Mouse (Mus musculus) MEL (cell line): Measurements from ENCODE around the gene Mertk.

ENCODE experiments used
- CHD2 ChIP-seq: IDR thresholded peaks from 2 replicates; pipeline ENCODE4 v1.6.1; 2011; ENCODE audit warnings: low read length, improper control_type of control experiment
- CTCF ChIP-seq, 3 experiments: IDR thresholded peaks in 2 of 3; conservative IDR thresholded peaks in 1 of 3; 2 replicates each; pipeline ENCODE4 v1.5.1; 2011 to 2012; ENCODE audit warnings: low read length in 3 of 3, low read depth in 2 of 3, mild to moderate bottlenecking in 2 of 3, improper control_type of control experiment in 1 of 3, inconsistent platforms in 1 of 3, mixed read lengths in 1 of 3, moderate library complexity in 1 of 3; ENCODE audit not compliant: control insufficient read depth in 1 of 3, insufficient read depth in 1 of 3, poor library complexity in 1 of 3, severe bottlenecking in 1 of 3
- ELF1 ChIP-seq: IDR thresholded peaks from 2 replicates; pipeline ENCODE4 v1.6.1; 2014; ENCODE audit warnings: low read depth, mild to moderate bottlenecking, inconsistent platforms, low read length, improper control_type of control experiment, moderate library complexity
- GABPA ChIP-seq: IDR thresholded peaks from 2 replicates; pipeline ENCODE4 v1.6.1; 2012; ENCODE audit warnings: low read depth, mild to moderate bottlenecking, inconsistent platforms, low read length, improper control_type of control experiment, moderate library complexity
- GATA1 ChIP-seq: IDR thresholded peaks from 2 replicates; pipeline ENCODE4 v1.6.1; 2011; ENCODE audit warnings: low read depth, low read length, improper control_type of control experiment
- MAX ChIP-seq: IDR thresholded peaks from 2 replicates; pipeline ENCODE4 v1.6.1; 2011; ENCODE audit warnings: low read length, improper control_type of control experiment
- MYC ChIP-seq: IDR thresholded peaks from 2 replicates; pipeline ENCODE4 v1.6.1; 2011; ENCODE audit warnings: low read depth, mild to moderate bottlenecking, low read length, improper control_type of control experiment, moderate library complexity
- NRF1 ChIP-seq: IDR thresholded peaks from 2 replicates; pipeline ENCODE4 v1.6.1; 2014; ENCODE audit warnings: low read depth, mild to moderate bottlenecking, inconsistent platforms, low read length, improper control_type of control experiment, moderate library complexity; ENCODE audit not compliant: poor library complexity, insufficient read depth, severe bottlenecking
- POLR2A ChIP-seq, 2 experiments: IDR thresholded peaks; 2 replicates each; pipeline ENCODE4 v1.6.1; 2011 to 2012; ENCODE audit warnings: low read length in 2 of 2, mild to moderate bottlenecking in 2 of 2, control low read depth in 1 of 2, improper control_type of control experiment in 1 of 2, low read depth in 1 of 2, moderate library complexity in 1 of 2; ENCODE audit not compliant: control insufficient read depth in 1 of 2, insufficient read depth in 1 of 2, poor library complexity in 1 of 2

DNA sequence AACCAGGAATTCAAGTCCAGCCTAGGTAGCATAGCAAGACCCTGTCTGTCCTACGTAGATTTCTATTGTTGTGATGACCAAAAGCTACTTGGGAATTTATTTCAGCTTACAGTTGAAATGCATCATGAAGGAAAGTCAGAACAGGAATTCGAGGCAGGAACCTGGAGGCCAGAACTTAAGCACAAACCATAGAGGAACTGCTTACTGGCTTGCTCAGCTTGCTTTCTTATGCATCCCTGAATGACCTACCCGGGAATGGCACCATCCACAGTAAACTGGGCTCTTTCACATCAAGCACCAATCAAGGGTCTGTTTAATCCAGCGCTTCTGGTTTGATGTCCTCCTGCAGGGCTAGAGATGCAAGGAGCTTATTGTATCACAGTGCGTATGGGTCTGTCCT, 1.2 kb upstream of the Mertk start:
- TF ChIP-seq GATA1 (no peak), MAX (no peak), CTCF (IDR thresholded peaks at IDR 0.05 in 2 of 3, conservative IDR thresholded peaks at IDR 0.05 in 1 of 3; ENCODE audit: control insufficient read depth in 1 of 3, insufficient read depth in 1 of 3, low read depth in 2 of 3, low read length in 3 of 3, poor library complexity in 1 of 3, severe bottlenecking in 1 of 3) (no peak), NRF1 (no peak), GABPA (no peak), MYC (no peak), CHD2 (no peak), POLR2A (IDR thresholded peaks at IDR 0.05; ENCODE audit: control insufficient read depth in 1 of 2, insufficient read depth in 1 of 2, low read depth in 1 of 2, low read length in 2 of 2, poor library complexity in 1 of 2) (no peak), ELF1 (no peak)
